ENCODE assay signal across 27 mouse cellular contexts in genomic region chr5:142983174-142983573, GRCm38 (mm10). TPM values are rescaled to one million over a fixed set of nuclear protein-coding genes. Genes with fewer than 3 reads are reported as not detected.
DNase-seq lines count a peak whose midpoint lies in the region; ATAC-seq and TF ChIP-seq lines count a peak whose summit lies in the region.
"Had no signal": no experiment of that assay in that cellular context is flagged by ENCODE, and none has a peak within 500 bp of the region (broad histone marks: within the 10 kb centered on the region; RNA-seq: fewer than 3 reads in every experiment).

No protein-coding gene starts in this region.

- no peak for DNase-seq in hindbrain, postnatal 0 days (ENCODE audit: low spot score)
- DNase-seq in hindbrain, embryonic 11.5 days (ENCODE audit: low spot score): no peak
- no peak for DNase-seq in liver
- peak; percentile 72 for DNase-seq in brain, adult 2 months (ENCODE audit: low read depth, low spot score)
- DNase-seq: adrenal gland, postnatal 10 days; cerebellum, adult 11-12 months; cerebellum, adult 8-10 months; cerebellum, postnatal 10 days; cerebellum, postnatal 36 days; embryo, embryonic 11 days; gastrocnemius, postnatal 25 days; heart, adult 18-20 months; heart, postnatal 14 days had no signal

- TF ChIP-seq CTCF in hindbrain, postnatal 0 days (IDR thresholded peaks at IDR 0.05; ENCODE audit: low read depth): no peak

- ATAC-seq in hindbrain, postnatal 0 days: peak; percentile 15; the same call in 1 of the 2 replicates
- no peak for ATAC-seq in hindbrain, embryonic 11.5 days (ENCODE audit: low FRiP score)
- ATAC-seq in liver, embryonic 15.5 days (ENCODE audit: insufficient read depth): no peak
- no peak for ATAC-seq in megakaryocyte-erythroid progenitor cell, adult 5-6 weeks (replicated peaks; ENCODE audit: low FRiP score, low TSS enrichment, poor library complexity, severe bottlenecking)
- ATAC-seq: CD4-positive, CD25-positive, alpha-beta regulatory T cell, adult 4 months; forebrain, embryonic 16.5 days; hindbrain, embryonic 16.5 days; inflammation-experienced regulatory T-cells, adult 6 months; intestine, embryonic 16.5 days; Patski had no signal

- H3K9ac ChIP-seq in hindbrain, postnatal 0 days (replicated peaks; ENCODE audit: low read length): no peak overlapping the region
- no peak overlapping the region for H3K9ac ChIP-seq in hindbrain, embryonic 11.5 days (ENCODE audit: low read depth, low read length)
- no peak overlapping the region for H3K9ac ChIP-seq in liver, embryonic 15.5 days
- H3K9ac ChIP-seq: embryonic facial prominence, embryonic 13.5 days; forebrain, embryonic 12.5 days; heart, embryonic 12.5 days; hindbrain, embryonic 13.5 days had no signal

- no peak overlapping the region for H3K27ac ChIP-seq in hindbrain, postnatal 0 days
- no peak overlapping the region for H3K27ac ChIP-seq in hindbrain, embryonic 11.5 days (ENCODE audit: low read depth, low read length)
- 0 out of 2 replicates have a peak overlapping the region, but pooled peaks have one; percentile 83 for H3K27ac ChIP-seq in liver, embryonic 15.5 days (replicated peaks)
- H3K27ac ChIP-seq: embryonic facial prominence, embryonic 10.5 days; embryonic facial prominence, embryonic 13.5 days; forebrain, embryonic 12.5 days; hindbrain, embryonic 13.5 days had no signal

- WGBS in hindbrain, postnatal 0 days: 46% methylated on average over 8 of the region's 8 CpGs
- WGBS in hindbrain, embryonic 11.5 days: 74% methylated on average over 8 of the region's 8 CpGs
- WGBS in liver, embryonic 15.5 days (ENCODE audit: insufficient replicate concordance): 80% methylated on average over 8 of the region's 8 CpGs

- no peak overlapping the region for H3K4me2 ChIP-seq in hindbrain, postnatal 0 days (ENCODE audit: low read depth, low read length)
- no peak overlapping the region for H3K4me2 ChIP-seq in hindbrain, embryonic 11.5 days (replicated peaks; ENCODE audit: low read depth, low read length)
- H3K4me2 ChIP-seq in liver, embryonic 15.5 days: no peak overlapping the region
- H3K4me2 ChIP-seq: embryonic facial prominence, embryonic 13.5 days; forebrain, embryonic 12.5 days; heart, embryonic 12.5 days; hindbrain, embryonic 13.5 days had no signal

- no peaks in the 10 kb centered on the region for H3K9me3 ChIP-seq in hindbrain, postnatal 0 days (ENCODE audit: low read length)
- H3K9me3 ChIP-seq in hindbrain, embryonic 11.5 days (ENCODE audit: control insufficient read depth, low read length): no peaks in the 10 kb centered on the region
- no peaks in the 10 kb centered on the region for H3K9me3 ChIP-seq in liver, embryonic 15.5 days (replicated peaks)
- H3K9me3 ChIP-seq: hindbrain, embryonic 13.5 days had no signal

- H3K36me3 ChIP-seq in hindbrain, postnatal 0 days (ENCODE audit: insufficient read depth, low read length): no peaks in the 10 kb centered on the region
- no peaks in the 10 kb centered on the region for H3K36me3 ChIP-seq in hindbrain, embryonic 11.5 days (ENCODE audit: control insufficient read depth, insufficient read depth, low read length)
- no peaks in the 10 kb centered on the region for H3K36me3 ChIP-seq in liver, embryonic 15.5 days (replicated peaks)
- H3K36me3 ChIP-seq: embryonic facial prominence, embryonic 10.5 days; embryonic facial prominence, embryonic 13.5 days; forebrain, embryonic 12.5 days; heart, embryonic 12.5 days; hindbrain, embryonic 13.5 days had no signal

- no peak overlapping the region for H3K4me3 ChIP-seq in hindbrain, postnatal 0 days (ENCODE audit: low read length)
- no peak overlapping the region for H3K4me3 ChIP-seq in hindbrain, embryonic 11.5 days (ENCODE audit: low read depth, low read length)
- H3K4me3 ChIP-seq in liver, embryonic 15.5 days (replicated peaks): no peak overlapping the region
- H3K4me3 ChIP-seq: embryonic facial prominence, embryonic 10.5 days; embryonic facial prominence, embryonic 13.5 days; erythroblast, embryonic 14.5 days; forebrain, embryonic 12.5 days; heart, embryonic 12.5 days; hindbrain, embryonic 13.5 days had no signal

- H3K4me1 ChIP-seq in hindbrain, postnatal 0 days (ENCODE audit: insufficient read depth, low read length): no peaks in the 10 kb centered on the region
- no peaks in the 10 kb centered on the region for H3K4me1 ChIP-seq in hindbrain, embryonic 11.5 days (replicated peaks; ENCODE audit: control insufficient read depth, insufficient read depth, low read length)
- peaks cover 33% of the 10 kb centered on the region for H3K4me1 ChIP-seq in liver, embryonic 15.5 days (replicated peaks)
- H3K4me1 ChIP-seq: embryonic facial prominence, embryonic 13.5 days; forebrain, embryonic 12.5 days; hindbrain, embryonic 13.5 days had no signal

- H3K27me3 ChIP-seq in hindbrain, postnatal 0 days (ENCODE audit: insufficient read depth, low read length): no peaks in the 10 kb centered on the region
- no peaks in the 10 kb centered on the region for H3K27me3 ChIP-seq in hindbrain, embryonic 11.5 days (ENCODE audit: control insufficient read depth, insufficient read depth, low read length)
- peaks cover 3% of the 10 kb centered on the region; the same call in 1 of the 2 replicates for H3K27me3 ChIP-seq in liver, embryonic 15.5 days
- H3K27me3 ChIP-seq: embryonic facial prominence, embryonic 13.5 days; forebrain, embryonic 12.5 days; heart, embryonic 12.5 days; hindbrain, embryonic 13.5 days; Patski had no signal

RNA-seq across cellular contexts. Expression of gene Fscn1, which starts 23.0 kb away (rescaled TPM):
- 613 and 715 TPM in 2 replicates for total RNA-seq in hindbrain, postnatal 0 days (2014; rRNA removed)
- polyA plus RNA-seq in hindbrain, postnatal 0 days (2015; fragmentation: Nextera tagmentation; extraction: Ambion mirVana): 412 and 457 TPM in 2 replicates
- 570 and 615 TPM in 2 replicates for polyA plus RNA-seq in hindbrain, embryonic 11.5 days (2014; fragmentation: Nextera tagmentation; extraction: Ambion mirVana)
- polyA plus RNA-seq in liver, embryonic 15.5 days (2015; fragmentation: Nextera tagmentation; extraction: Ambion mirVana): 23.0 and 23.4 TPM in 2 replicates
- total RNA-seq in megakaryocyte-erythroid progenitor cell, adult 5-6 weeks (2014; fragmentation: Nextera tagmentation): 0.17 TPM in 1 of 2 replicates, not detected in the other
- 0.11 TPM in 1 of 2 replicates, not detected in the other for total RNA-seq in megakaryocyte-erythroid progenitor cell, adult 5-6 weeks (2017)

Comparison
In these comparisons a context has a peak if more than half of its experiments do, and no peak if none do; other contexts are left out.
1. RNA of gene Fscn1, which starts 23.0 kb away (polyA plus RNA-seq): 570 to 615 TPM in hindbrain, embryonic 11.5 days and 412 to 457 TPM in hindbrain, postnatal 0 days; 23.0 to 23.4 TPM in liver, embryonic 15.5 days; every median in the first group is over 10 times any median in the second.